Mouse (Mus musculus): ENCODE measurements at regions not wholly inside any gene's neighbourhood (a gene's known extent, or its start where the extent isn't known, plus 50 kb on each side); places are given as distances from the start of the nearest gene placed in this dataset.

- Histone ChIP-seq H3K4me1 (ENCODE audit: control insufficient read depth, insufficient read depth, low read length) (no peaks in the 10 kb centered on the region), H3K79me2 (ENCODE audit: control insufficient read depth, insufficient read depth, low read length) (no peaks in the 10 kb centered on the region), H3K9ac (ENCODE audit: low read depth, low read length) (no peak overlapping the region), H3K27me3 (ENCODE audit: control insufficient read depth, insufficient read depth, low read length) (no peaks in the 10 kb centered on the region), H3K36me3 (ENCODE audit: control insufficient read depth, insufficient read depth, low read length) (no peaks in the 10 kb centered on the region), H3K27ac (replicated peaks; ENCODE audit: insufficient read depth, low read depth, low read length) (no peak overlapping the region), H3K4me3 (ENCODE audit: insufficient read depth, low read depth, low read length) (no peak overlapping the region)
- 91% methylated on average over 6 of the region's 6 CpGs for WGBS
- no peak for DNase-seq (ENCODE audit: extremely low read depth, low read depth, low spot score)
- TF ChIP-seq POLR2A (IDR thresholded peaks at IDR 0.05; ENCODE audit: extremely low read depth, insufficient read depth, low read length) (no peak), CTCF (IDR thresholded peaks at IDR 0.05; ENCODE audit: low read depth, low read length) (no peak)
Observed at GRCm38 (mm10) chr16:29833875-29834274, 230.3 kb upstream of the Hes1 start.

GRCm38 (mm10) chr16:29834669-29835068, 229.5 kb upstream of the Hes1 start:
- TF ChIP-seq POLR2A (IDR thresholded peaks at IDR 0.05; ENCODE audit: extremely low read depth, insufficient read depth, low read length) (no peak), CTCF (IDR thresholded peaks at IDR 0.05; ENCODE audit: low read depth, low read length) (no peak)

GRCm38 (mm10) chr16:29837025-29837629, 227.1 kb upstream of the Hes1 start:
- H3K4me3 ChIP-seq (ENCODE audit: insufficient read depth, low read depth, low read length): no peak overlapping the region
- TF ChIP-seq POLR2A (IDR thresholded peaks at IDR 0.05; ENCODE audit: extremely low read depth, insufficient read depth, low read length): no peak
- no peak for TF ChIP-seq CTCF (IDR thresholded peaks at IDR 0.05; ENCODE audit: low read depth, low read length)
- H3K79me2 ChIP-seq (ENCODE audit: control insufficient read depth, insufficient read depth, low read length): no peaks in the 10 kb centered on the region
- no peaks in the 10 kb centered on the region for H3K27me3 ChIP-seq (ENCODE audit: control insufficient read depth, insufficient read depth, low read length)
- no peak for DNase-seq (ENCODE audit: extremely low read depth, low read depth, low spot score)
- H3K27ac ChIP-seq (replicated peaks; ENCODE audit: insufficient read depth, low read depth, low read length): no peak overlapping the region
- no peaks in the 10 kb centered on the region for H3K36me3 ChIP-seq (ENCODE audit: control insufficient read depth, insufficient read depth, low read length)
- no peak overlapping the region for H3K9ac ChIP-seq (ENCODE audit: low read depth, low read length)
- no peaks in the 10 kb centered on the region for H3K4me1 ChIP-seq (ENCODE audit: control insufficient read depth, insufficient read depth, low read length)
- 71% methylated on average over 14 of the region's 14 CpGs for WGBS

More at GRCm38 (mm10) chr16:29834669-29835068, 229.5 kb upstream of the Hes1 start:
- Histone ChIP-seq H3K9ac (ENCODE audit: low read depth, low read length) (no peak overlapping the region), H3K27me3 (ENCODE audit: control insufficient read depth, insufficient read depth, low read length) (no peaks in the 10 kb centered on the region), H3K4me3 (ENCODE audit: insufficient read depth, low read depth, low read length) (no peak overlapping the region), H3K4me1 (ENCODE audit: control insufficient read depth, insufficient read depth, low read length) (no peaks in the 10 kb centered on the region), H3K79me2 (ENCODE audit: control insufficient read depth, insufficient read depth, low read length) (no peaks in the 10 kb centered on the region), H3K27ac (replicated peaks; ENCODE audit: insufficient read depth, low read depth, low read length) (no peak overlapping the region), H3K36me3 (ENCODE audit: control insufficient read depth, insufficient read depth, low read length) (no peaks in the 10 kb centered on the region)
- 89% methylated on average over 6 of the region's 6 CpGs for WGBS
- no peak for DNase-seq (ENCODE audit: extremely low read depth, low read depth, low spot score)

- Histone ChIP-seq H3K9ac (ENCODE audit: low read depth, low read length) (no peak overlapping the region), H3K27ac (replicated peaks; ENCODE audit: insufficient read depth, low read depth, low read length) (no peak overlapping the region), H3K27me3 (ENCODE audit: control insufficient read depth, insufficient read depth, low read length) (no peaks in the 10 kb centered on the region), H3K79me2 (ENCODE audit: control insufficient read depth, insufficient read depth, low read length) (no peaks in the 10 kb centered on the region), H3K36me3 (ENCODE audit: control insufficient read depth, insufficient read depth, low read length) (no peaks in the 10 kb centered on the region), H3K4me1 (ENCODE audit: control insufficient read depth, insufficient read depth, low read length) (no peaks in the 10 kb centered on the region), H3K4me3 (ENCODE audit: insufficient read depth, low read depth, low read length) (no peak overlapping the region)
- WGBS: 94% methylated on average over 5 of the region's 5 CpGs
- DNase-seq (ENCODE audit: extremely low read depth, low read depth, low spot score): no peak
- TF ChIP-seq POLR2A (IDR thresholded peaks at IDR 0.05; ENCODE audit: extremely low read depth, insufficient read depth, low read length) (no peak), CTCF (IDR thresholded peaks at IDR 0.05; ENCODE audit: low read depth, low read length) (no peak)
Observed at GRCm38 (mm10) chr16:29837874-29838273, 226.3 kb upstream of the Hes1 start.

- H3K79me2 ChIP-seq (ENCODE audit: control insufficient read depth, insufficient read depth, low read length): no peaks in the 10 kb centered on the region
- no peak overlapping the region for H3K27ac ChIP-seq (replicated peaks; ENCODE audit: insufficient read depth, low read depth, low read length)
- WGBS: 19% methylated on average over 28 of the region's 28 CpGs
- TF ChIP-seq POLR2A (IDR thresholded peaks at IDR 0.05; ENCODE audit: extremely low read depth, insufficient read depth, low read length) (no peak), CTCF (IDR thresholded peaks at IDR 0.05; ENCODE audit: low read depth, low read length) (no peak)
- DNase-seq (ENCODE audit: extremely low read depth, low read depth, low spot score): no peak
- no peaks in the 10 kb centered on the region for H3K4me1 ChIP-seq (ENCODE audit: control insufficient read depth, insufficient read depth, low read length)
- no peak overlapping the region for H3K9ac ChIP-seq (ENCODE audit: low read depth, low read length)
- H3K27me3 ChIP-seq (ENCODE audit: control insufficient read depth, insufficient read depth, low read length): no peaks in the 10 kb centered on the region
- H3K4me3 ChIP-seq (ENCODE audit: insufficient read depth, low read depth, low read length): no peak overlapping the region
- H3K36me3 ChIP-seq (ENCODE audit: control insufficient read depth, insufficient read depth, low read length): no peaks in the 10 kb centered on the region
Observed at GRCm38 (mm10) chr16:29838981-29839661, 225.1 kb upstream of the Hes1 start.

GRCm38 (mm10) chr16:29839662-29840001, 224.6 kb upstream of the Hes1 start:
- 62% methylated on average over 6 of the region's 6 CpGs for WGBS
- Histone ChIP-seq H3K27me3 (ENCODE audit: control insufficient read depth, insufficient read depth, low read length) (no peaks in the 10 kb centered on the region), H3K4me3 (ENCODE audit: insufficient read depth, low read depth, low read length) (no peak overlapping the region), H3K27ac (replicated peaks; ENCODE audit: insufficient read depth, low read depth, low read length) (no peak overlapping the region), H3K36me3 (ENCODE audit: control insufficient read depth, insufficient read depth, low read length) (no peaks in the 10 kb centered on the region), H3K79me2 (ENCODE audit: control insufficient read depth, insufficient read depth, low read length) (no peaks in the 10 kb centered on the region), H3K9ac (ENCODE audit: low read depth, low read length) (no peak overlapping the region), H3K4me1 (ENCODE audit: control insufficient read depth, insufficient read depth, low read length) (no peaks in the 10 kb centered on the region)
- DNase-seq (ENCODE audit: extremely low read depth, low read depth, low spot score): no peak
- TF ChIP-seq CTCF (IDR thresholded peaks at IDR 0.05; ENCODE audit: low read depth, low read length) (no peak), POLR2A (IDR thresholded peaks at IDR 0.05; ENCODE audit: extremely low read depth, insufficient read depth, low read length) (no peak)
